ENCODE assay signal across 23 mouse cellular contexts in the genomic region with DNA sequence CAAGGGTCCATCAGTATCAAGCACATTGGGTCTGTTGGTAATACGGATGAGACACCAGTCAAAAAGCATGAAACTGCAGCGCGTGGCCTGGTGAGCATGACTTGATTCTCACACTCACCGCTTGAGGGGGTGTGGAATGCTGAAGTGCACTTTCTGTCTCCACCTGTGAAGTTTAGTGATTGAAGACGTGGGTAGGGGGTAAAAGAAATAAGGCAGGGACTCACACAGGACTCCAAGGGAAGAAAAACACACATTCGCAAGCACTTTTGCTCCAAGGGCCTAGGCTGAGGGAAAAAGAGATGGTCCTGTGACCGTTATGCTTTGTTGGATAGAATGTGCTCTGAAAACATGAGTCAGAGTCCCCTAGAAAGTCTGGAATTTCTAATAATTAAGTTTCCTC.
DNase-seq lines count a peak whose midpoint lies in the region; ATAC-seq lines count a peak whose summit lies in the region.
"Had no signal": no experiment of that assay in that cellular context is flagged by ENCODE, and none has a peak within 500 bp of the region (broad histone marks: within the 10 kb centered on the region; RNA-seq: fewer than 3 reads in every experiment).

No protein-coding gene starts in this region.

- DNase-seq in embryo, embryonic 11 days: peak; percentile 11
- DNase-seq in embryo, embryonic 10 days (ENCODE audit: low spot score): no peak
- no peak for DNase-seq in kidney, adult 18-20 months
- peak; percentile 23 for DNase-seq in neural tube, embryonic 11.5 days (ENCODE audit: low spot score)
- DNase-seq in neural tube, embryonic 10.5 days (ENCODE audit: extremely low spot score, low spot score): no peak
- peak; percentile 23 for DNase-seq in mesoderm, embryonic 11.5 days (ENCODE audit: low read depth, low spot score)
- no peak for DNase-seq in cerebellum, adult 11 months
- DNase-seq: adrenal gland, postnatal 10 days; adrenal gland, postnatal 36 days; cerebellum, adult 8-10 months; cerebellum, postnatal 10 days; cerebellum, postnatal 36 days; gastrocnemius, postnatal 25 days had no signal

- H3K9me3 ChIP-seq in kidney, embryonic 16.5 days (ENCODE audit: low read length): no peaks in the 10 kb centered on the region
- H3K9me3 ChIP-seq in neural tube, embryonic 11.5 days (ENCODE audit: control insufficient read depth, low read length): no peaks in the 10 kb centered on the region
- H3K9me3 ChIP-seq: embryonic facial prominence, embryonic 12.5 days; embryonic facial prominence, embryonic 15.5 days; forebrain, embryonic 12.5 days; forebrain, embryonic 15.5 days; hindbrain, embryonic 12.5 days; hindbrain, embryonic 15.5 days had no signal

- H3K4me3 ChIP-seq in kidney, embryonic 16.5 days (ENCODE audit: low read length): no peak overlapping the region
- H3K4me3 ChIP-seq in neural tube, embryonic 11.5 days (ENCODE audit: low read depth, low read length): no peak overlapping the region
- H3K4me3 ChIP-seq: embryonic facial prominence, embryonic 12.5 days; embryonic facial prominence, embryonic 15.5 days; erythroblast, embryonic 14.5 days; forebrain, embryonic 12.5 days; forebrain, embryonic 15.5 days; hindbrain, embryonic 12.5 days; hindbrain, embryonic 15.5 days had no signal

- no peaks in the 10 kb centered on the region for H3K27me3 ChIP-seq in kidney, embryonic 16.5 days (ENCODE audit: insufficient read depth, low read length)
- no peaks in the 10 kb centered on the region for H3K27me3 ChIP-seq in neural tube, embryonic 11.5 days (ENCODE audit: control insufficient read depth, insufficient read depth, low read length)
- H3K27me3 ChIP-seq: embryonic facial prominence, embryonic 12.5 days; embryonic facial prominence, embryonic 15.5 days; forebrain, embryonic 12.5 days; forebrain, embryonic 15.5 days; hindbrain, embryonic 12.5 days; hindbrain, embryonic 15.5 days had no signal

- no peak overlapping the region for H3K27ac ChIP-seq in kidney, embryonic 16.5 days (ENCODE audit: low read length)
- no peak overlapping the region for H3K27ac ChIP-seq in neural tube, embryonic 11.5 days (ENCODE audit: low read depth, low read length)
- H3K27ac ChIP-seq: embryonic facial prominence, embryonic 12.5 days; embryonic facial prominence, embryonic 15.5 days; forebrain, embryonic 12.5 days; forebrain, embryonic 15.5 days; hindbrain, embryonic 12.5 days; hindbrain, embryonic 15.5 days had no signal

- H3K9ac ChIP-seq in kidney, embryonic 16.5 days (replicated peaks; ENCODE audit: low read length): no peak overlapping the region
- H3K9ac ChIP-seq in neural tube, embryonic 11.5 days (ENCODE audit: low read length): no peak overlapping the region
- H3K9ac ChIP-seq: embryonic facial prominence, embryonic 12.5 days; embryonic facial prominence, embryonic 15.5 days; forebrain, embryonic 12.5 days; forebrain, embryonic 15.5 days; hindbrain, embryonic 12.5 days; hindbrain, embryonic 15.5 days had no signal

- ATAC-seq in kidney, embryonic 16.5 days (ENCODE audit: low FRiP score, low TSS enrichment): 0 out of 2 replicates have a peak, but pooled peaks have one; percentile 9
- ATAC-seq in neural tube, embryonic 11.5 days (ENCODE audit: insufficient read depth, low FRiP score, low TSS enrichment): no peak
- ATAC-seq: activated CD4-positive, CD25-positive, alpha-beta regulatory T cell, adult 4 months; forebrain, embryonic 15.5 days had no signal

- H3K4me2 ChIP-seq in kidney, embryonic 16.5 days (replicated peaks; ENCODE audit: low read depth, low read length): no peak overlapping the region
- H3K4me2 ChIP-seq in neural tube, embryonic 11.5 days (ENCODE audit: low read depth): no peak overlapping the region
- H3K4me2 ChIP-seq: embryonic facial prominence, embryonic 12.5 days; embryonic facial prominence, embryonic 15.5 days; forebrain, embryonic 12.5 days; forebrain, embryonic 15.5 days; heart, embryonic 11.5 days; hindbrain, embryonic 12.5 days; hindbrain, embryonic 15.5 days had no signal

- WGBS in kidney, embryonic 16.5 days: 67% methylated on average over 7 of the region's 7 CpGs
- WGBS in neural tube, embryonic 11.5 days: 66% methylated on average over 7 of the region's 7 CpGs

- no peaks in the 10 kb centered on the region for H3K36me3 ChIP-seq in kidney, embryonic 16.5 days (ENCODE audit: insufficient read depth, low read length)
- no peaks in the 10 kb centered on the region for H3K36me3 ChIP-seq in neural tube, embryonic 11.5 days (ENCODE audit: control insufficient read depth, insufficient read depth, low read length)
- H3K36me3 ChIP-seq: embryonic facial prominence, embryonic 12.5 days; embryonic facial prominence, embryonic 15.5 days; forebrain, embryonic 12.5 days; forebrain, embryonic 15.5 days; hindbrain, embryonic 12.5 days; hindbrain, embryonic 15.5 days had no signal

- H3K4me1 ChIP-seq in kidney, embryonic 16.5 days (ENCODE audit: insufficient read depth, low read length): peaks cover 4% of the 10 kb centered on the region; the same call in 1 of the 2 replicates
- H3K4me1 ChIP-seq in neural tube, embryonic 11.5 days (ENCODE audit: control insufficient read depth, insufficient read depth, low read length): no peaks in the 10 kb centered on the region
- H3K4me1 ChIP-seq: embryonic facial prominence, embryonic 12.5 days; embryonic facial prominence, embryonic 15.5 days; forebrain, embryonic 12.5 days; forebrain, embryonic 15.5 days; hindbrain, embryonic 12.5 days; hindbrain, embryonic 15.5 days had no signal

Comparison
In these comparisons a context has a peak if more than half of its experiments do, and no peak if none do; other contexts are left out.
1. DNase-seq: peak in embryo, embryonic 11 days (single experiment), neural tube, embryonic 11.5 days (single experiment) and mesoderm, embryonic 11.5 days (single experiment); none in embryo, embryonic 10 days (single experiment), kidney, adult 18-20 months (single experiment), neural tube, embryonic 10.5 days (single experiment) and cerebellum, adult 11 months (single experiment).